25 mouse cellular contexts compared by ENCODE assay signal in the genomic region with DNA sequence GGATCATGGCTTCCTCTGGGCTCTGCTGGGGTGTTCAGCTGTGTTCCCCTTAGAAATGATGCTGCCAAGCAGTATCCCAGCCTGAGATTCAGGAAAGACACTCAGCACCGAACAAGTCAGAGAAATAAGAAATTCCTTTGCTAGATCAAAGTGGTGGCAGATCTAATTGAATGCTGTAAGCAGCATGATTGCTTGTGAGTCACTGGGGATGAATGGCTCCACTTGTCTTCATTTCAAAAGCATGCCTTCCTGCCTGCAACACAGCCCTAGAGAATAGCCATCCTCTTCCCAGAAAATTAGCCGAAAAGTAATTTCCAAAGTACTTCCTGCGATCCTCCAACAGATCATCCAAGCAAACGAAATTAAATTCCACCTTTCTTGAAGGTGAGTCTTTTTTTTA.
DNase-seq lines count a peak whose midpoint lies in the region; ATAC-seq and TF ChIP-seq lines count a peak whose summit lies in the region.
"Had no signal": no experiment of that assay in that cellular context is flagged by ENCODE, and none has a peak within 500 bp of the region (broad histone marks: within the 10 kb centered on the region; RNA-seq: fewer than 3 reads in every experiment).

No protein-coding gene starts in this region.

- H3K36me3 ChIP-seq in midbrain, postnatal 0 days (ENCODE audit: insufficient read depth, low read length): no peaks in the 10 kb centered on the region
- no peaks in the 10 kb centered on the region for H3K36me3 ChIP-seq in midbrain, embryonic 15.5 days (replicated peaks)
- no peaks in the 10 kb centered on the region for H3K36me3 ChIP-seq in heart, embryonic 11.5 days (ENCODE audit: control insufficient read depth, insufficient read depth, low read length)
- H3K36me3 ChIP-seq: embryonic facial prominence, embryonic 12.5 days; forebrain, embryonic 12.5 days; forebrain, embryonic 15.5 days; heart, embryonic 10.5 days; hindbrain, embryonic 12.5 days had no signal

- H3K27me3 ChIP-seq in midbrain, postnatal 0 days (ENCODE audit: insufficient read depth, low read length): no peaks in the 10 kb centered on the region
- no peaks in the 10 kb centered on the region for H3K27me3 ChIP-seq in midbrain, embryonic 15.5 days (replicated peaks)
- no peaks in the 10 kb centered on the region for H3K27me3 ChIP-seq in Patski
- H3K27me3 ChIP-seq in heart, embryonic 11.5 days (ENCODE audit: control insufficient read depth, insufficient read depth, low read length): no peaks in the 10 kb centered on the region
- H3K27me3 ChIP-seq: embryonic facial prominence, embryonic 12.5 days; forebrain, embryonic 12.5 days; forebrain, embryonic 15.5 days; hindbrain, embryonic 12.5 days had no signal

- no peak for ATAC-seq in midbrain, postnatal 0 days (ENCODE audit: low FRiP score)
- no peak for ATAC-seq in midbrain, embryonic 15.5 days (replicated peaks)
- peak; percentile 95 for ATAC-seq in Patski
- ATAC-seq in heart, embryonic 11.5 days (replicated peaks; ENCODE audit: insufficient number of reproducible peaks, low FRiP score, low TSS enrichment): no peak
- ATAC-seq: activated CD4-positive, CD25-positive, alpha-beta regulatory T cell, adult 4 months; forebrain, embryonic 15.5 days; hindbrain, embryonic 16.5 days; inflammation-experienced regulatory T-cells, adult 6 months; intestine, embryonic 16.5 days had no signal

- 69% methylated on average over 4 of the region's 4 CpGs for WGBS in midbrain, postnatal 0 days
- 63% methylated on average over 4 of the region's 4 CpGs for WGBS in midbrain, embryonic 15.5 days
- 69% methylated on average over 4 of the region's 4 CpGs for WGBS in heart, embryonic 11.5 days (ENCODE audit: insufficient replicate concordance)

- CTCF ChIA-PET in Patski (lab: Charles Lee): no interaction called here

- TF ChIP-seq POLR2A in brain, embryonic 14.5 days (IDR thresholded peaks at IDR 0.05; ENCODE audit: borderline replicate concordance, extremely low read depth, insufficient read depth, insufficient read length, poor library complexity, severe bottlenecking): no peak

- H3K4me3 ChIP-seq in midbrain, postnatal 0 days (ENCODE audit: low read depth, low read length): no peak overlapping the region
- no peak overlapping the region for H3K4me3 ChIP-seq in midbrain, embryonic 15.5 days
- no peak overlapping the region for H3K4me3 ChIP-seq in heart, embryonic 11.5 days (ENCODE audit: low read depth, low read length)
- H3K4me3 ChIP-seq: embryonic facial prominence, embryonic 12.5 days; erythroblast, embryonic 14.5 days; forebrain, embryonic 12.5 days; forebrain, embryonic 15.5 days; heart, adult 2 months; heart, embryonic 10.5 days; hindbrain, embryonic 12.5 days had no signal

- H3K4me1 ChIP-seq in midbrain, postnatal 0 days (ENCODE audit: insufficient read depth, low read length): no peaks in the 10 kb centered on the region
- H3K4me1 ChIP-seq in midbrain, embryonic 15.5 days: no peaks in the 10 kb centered on the region
- no peaks in the 10 kb centered on the region for H3K4me1 ChIP-seq in heart, embryonic 11.5 days (ENCODE audit: control insufficient read depth, insufficient read depth, low read length)
- H3K4me1 ChIP-seq: embryonic facial prominence, embryonic 12.5 days; forebrain, embryonic 12.5 days; forebrain, embryonic 15.5 days; heart, embryonic 10.5 days; hindbrain, embryonic 12.5 days had no signal

- H3K27ac ChIP-seq in midbrain, postnatal 0 days (ENCODE audit: low read depth, low read length): no peak overlapping the region
- no peak overlapping the region for H3K27ac ChIP-seq in midbrain, embryonic 15.5 days
- no peak overlapping the region for H3K27ac ChIP-seq in heart, embryonic 11.5 days (ENCODE audit: low read depth, low read length)
- H3K27ac ChIP-seq: embryonic facial prominence, embryonic 12.5 days; forebrain, embryonic 12.5 days; forebrain, embryonic 15.5 days; heart, adult 2 months; heart, embryonic 10.5 days; hindbrain, embryonic 12.5 days had no signal

- DNase-seq in midbrain, postnatal 0 days (ENCODE audit: low spot score): peak; percentile 36
- DNase-seq in Patski (ENCODE audit: low read depth, low spot score): peak; percentile 24
- DNase-seq in brain, embryonic 14.5 days (ENCODE audit: low read depth): peak; percentile 12
- no peak for DNase-seq in c-Kit-positive CD71-positive TER-119-positive erythroid progenitor cells, embryonic 14.5 days (ENCODE audit: low spot score)
- DNase-seq: adrenal gland, postnatal 10 days; adrenal gland, postnatal 36 days; cerebellum, adult 18-20 months; cerebellum, adult 9-10 months; cerebellum, postnatal 14 days; gastrocnemius, postnatal 10 days; gastrocnemius, postnatal 36 days; heart, adult 2 months; kidney, adult 18-20 months had no signal

- no peak overlapping the region for H3K9ac ChIP-seq in midbrain, postnatal 0 days (replicated peaks; ENCODE audit: low read length, poor library complexity, severe bottlenecking)
- H3K9ac ChIP-seq in midbrain, embryonic 15.5 days: no peak overlapping the region
- H3K9ac ChIP-seq in heart, embryonic 11.5 days (ENCODE audit: low read depth, low read length): no peak overlapping the region
- H3K9ac ChIP-seq: embryonic facial prominence, embryonic 12.5 days; forebrain, embryonic 12.5 days; forebrain, embryonic 15.5 days; hindbrain, embryonic 12.5 days had no signal

- no peaks in the 10 kb centered on the region for H3K9me3 ChIP-seq in midbrain, postnatal 0 days (ENCODE audit: low read length)
- H3K9me3 ChIP-seq in midbrain, embryonic 15.5 days: no peaks in the 10 kb centered on the region
- no peaks in the 10 kb centered on the region for H3K9me3 ChIP-seq in heart, embryonic 11.5 days (replicated peaks; ENCODE audit: control insufficient read depth, low read length)
- H3K9me3 ChIP-seq: embryonic facial prominence, embryonic 12.5 days; forebrain, embryonic 12.5 days; forebrain, embryonic 15.5 days; heart, embryonic 10.5 days; hindbrain, embryonic 12.5 days had no signal

- no peak overlapping the region for H3K4me2 ChIP-seq in midbrain, postnatal 0 days (ENCODE audit: low read depth, low read length, poor library complexity, severe bottlenecking)
- H3K4me2 ChIP-seq in midbrain, embryonic 15.5 days: no peak overlapping the region
- no peak overlapping the region for H3K4me2 ChIP-seq in heart, embryonic 11.5 days
- H3K4me2 ChIP-seq: embryonic facial prominence, embryonic 12.5 days; forebrain, embryonic 12.5 days; forebrain, embryonic 15.5 days; hindbrain, embryonic 12.5 days had no signal

- POLR2A ChIA-PET in Patski (lab: Charles Lee): no interaction called here

- no peak for TF ChIP-seq CTCF in midbrain, postnatal 0 days (IDR thresholded peaks at IDR 0.05)
- TF ChIP-seq CTCF in Patski (IDR thresholded peaks at IDR 0.05): no peak
- no peak for TF ChIP-seq CTCF in brain, embryonic 14.5 days (IDR thresholded peaks at IDR 0.05; ENCODE audit: borderline replicate concordance, extremely low read depth, insufficient read depth, insufficient read length)

- in situ Hi-C loops in Patski (cut with MboI; ENCODE audit: low pct_unique_long_range_greater_than_20kb): no loop called here
